Mouse (Mus musculus) ES-E14 (cell line): ENCODE measurements around the gene Spaca3. TPM values are rescaled to one million over a fixed set of nuclear protein-coding genes. Genes with fewer than 3 reads are reported as not detected.

Experiments
- DNase-seq: peaks from one replicate; pipeline ENCODE4 v3.0.0-alpha.2; 2013; ENCODE audit warnings: low read depth, low spot score
- H3K27ac ChIP-seq: 2 replicates; pipeline ENCODE4 v1.5.1; 2012; ENCODE audit warnings: low read depth, mild to moderate bottlenecking, low read length, moderate library complexity, mixed read lengths; ENCODE audit not compliant: poor library complexity, insufficient read depth, severe bottlenecking
- H3K36me3 ChIP-seq: 2 replicates; pipeline ENCODE4 v1.6.1; 2012; ENCODE audit warnings: mild to moderate bottlenecking, low read length, moderate library complexity, mixed read lengths; ENCODE audit not compliant: control insufficient read depth, poor library complexity, insufficient read depth, severe bottlenecking
- H3K4me1 ChIP-seq, 2 experiments: fragments of 150-350 bp in 1 of 2; sonication (generic) in 1 of 2; 2 replicates each; pipeline ENCODE4 v1.6.1; 2012; ENCODE audit warnings: low read length in 2 of 2, mild to moderate bottlenecking in 1 of 2, mixed read lengths in 1 of 2; ENCODE audit not compliant: control insufficient read depth in 2 of 2, insufficient read depth in 2 of 2, poor library complexity in 1 of 2
- H3K4me3 ChIP-seq, 2 experiments: fragments of 150-350 bp in 1 of 2; sonication (generic) in 1 of 2; 2 replicates each; pipeline ENCODE4 v1.5.1; 2012; ENCODE audit warnings: low read length in 2 of 2, low read depth in 1 of 2, mild to moderate bottlenecking in 1 of 2, mixed read lengths in 1 of 2; ENCODE audit not compliant: insufficient read depth in 1 of 2, poor library complexity in 1 of 2, severe bottlenecking in 1 of 2
- H3K9ac ChIP-seq: 2 replicates; pipeline ENCODE4 v1.6.1; 2012; ENCODE audit warnings: low read depth, mild to moderate bottlenecking, low read length, mixed read lengths; ENCODE audit not compliant: poor library complexity, insufficient read depth, severe bottlenecking
- H3K9me3 ChIP-seq: fragments of 150-350 bp; sonication (generic); 2 replicates; pipeline ENCODE4 v1.6.1; 2012; ENCODE audit warnings: low read depth, mild to moderate bottlenecking, low read length; ENCODE audit not compliant: control insufficient read depth, insufficient read depth
- CHD2 ChIP-seq: IDR thresholded peaks from 2 replicates; pipeline ENCODE4 v1.6.1; 2014; ENCODE audit warnings: mild to moderate bottlenecking, low read depth, low read length, inconsistent platforms
- HCFC1 ChIP-seq: IDR thresholded peaks from 2 replicates; pipeline ENCODE4 v1.6.1; 2012; ENCODE audit warnings: low read length, inconsistent platforms, borderline replicate concordance; ENCODE audit not compliant: insufficient read depth
- MAFK ChIP-seq: IDR thresholded peaks from 2 replicates; pipeline ENCODE4 v1.6.1; 2014; ENCODE audit warnings: mild to moderate bottlenecking, low read depth, low read length, inconsistent platforms; ENCODE audit not compliant: insufficient read depth
- ZC3H11A ChIP-seq: IDR thresholded peaks from 2 replicates; pipeline ENCODE4 v1.6.1; 2012; ENCODE audit warnings: low read depth, mild to moderate bottlenecking, inconsistent platforms, low read length, borderline replicate concordance
- ZNF384 ChIP-seq: IDR thresholded peaks from 2 replicates; pipeline ENCODE4 v1.6.1; 2012; ENCODE audit warnings: low read depth, low read length, inconsistent platforms
- in situ Hi-C, 2 experiments: fragments of 600-800 bp; cut with MboI; formaldehyde crosslinking; loops; one replicate each; pipeline ENCODE4 v1.15.1; 2025; ENCODE audit warnings: low sequenced_read_pairs in 2 of 2, inconsistent platforms in 1 of 2; ENCODE audit not compliant: unreplicated experiment in 2 of 2
- total RNA-seq: library from RNA; depleted of rRNA; stranded (reverse); fragments of 300-350 nt; gene quantifications from 2 replicates; pipeline ENCODE4 v1.2.3, GENCODE M21; 2012

The Spaca3 gene
- total RNA-seq, 1 experiment, result not detected

GRCm38 (mm10) chr11:80895853-80896252, 37.7 kb downstream of the Spaca3 start:
- H3K9ac ChIP-seq, result no peak overlapping the region
- no peak for DNase-seq
- H3K4me1 ChIP-seq, result peaks cover 0 to 9% of the 10 kb centered on the region in 2 experiments; a peak in 1 of 4 replicates
- no peaks in the 10 kb centered on the region for H3K9me3 ChIP-seq
- H3K4me3 ChIP-seq, result no peak overlapping the region
- H3K27ac ChIP-seq, result no peak overlapping the region
- no peaks in the 10 kb centered on the region for H3K36me3 ChIP-seq
- in situ Hi-C loops, result no loop called here
- TF ChIP-seq CHD2 (no peak), HCFC1 (no peak), ZNF384 (no peak), MAFK (no peak), ZC3H11A (no peak)

GRCm38 (mm10) chr11:80900555-80900954, 42.4 kb downstream of the Spaca3 start:
- Histone ChIP-seq H3K36me3 (no peaks in the 10 kb centered on the region), H3K4me3 (no peak overlapping the region), H3K4me1 (no peaks in the 10 kb centered on the region), H3K27ac (no peak overlapping the region), H3K9me3 (no peaks in the 10 kb centered on the region), H3K9ac (no peak overlapping the region)
- in situ Hi-C loops, result no loop called here
- TF ChIP-seq ZNF384, result no peak
- TF ChIP-seq CHD2, result no peak
- no peak for TF ChIP-seq MAFK
- no peak for TF ChIP-seq HCFC1
- no peak for DNase-seq

- Histone ChIP-seq H3K4me3 (no peak overlapping the region), H3K36me3 (no peaks in the 10 kb centered on the region), H3K4me1 (no peaks in the 10 kb centered on the region), H3K27ac (no peak overlapping the region), H3K9ac (no peak overlapping the region), H3K9me3 (no peaks in the 10 kb centered on the region)
- in situ Hi-C loops, result no loop called here
- no peak for TF ChIP-seq ZC3H11A
- TF ChIP-seq ZNF384, result no peak
- TF ChIP-seq CHD2, result no peak
- no peak for TF ChIP-seq HCFC1
- no peak for TF ChIP-seq MAFK
- DNase-seq, result no peak
These were observed 44.5 kb downstream of the Spaca3 start for GRCm38 (mm10) chr11:80902664-80903063.

- Histone ChIP-seq H3K27ac (no peak overlapping the region), H3K36me3 (no peaks in the 10 kb centered on the region), H3K9ac (no peak overlapping the region), H3K9me3 (no peaks in the 10 kb centered on the region), H3K4me3 (no peak overlapping the region), H3K4me1 (no peaks in the 10 kb centered on the region)
- DNase-seq, result no peak
- TF ChIP-seq ZNF384 (no peak), HCFC1 (no peak), ZC3H11A (no peak), MAFK (no peak), CHD2 (no peak)
- in situ Hi-C loops, result no loop called here
These were observed 45.3 kb downstream of the Spaca3 start for GRCm38 (mm10) chr11:80903426-80903825.

GRCm38 (mm10) chr11:80904559-80904958, 46.4 kb downstream of the Spaca3 start:
- no peak for DNase-seq
- H3K4me3 ChIP-seq, result no peak overlapping the region
- peak; percentile 60; the same call in 1 of the 2 replicates for TF ChIP-seq MAFK
- no peak for TF ChIP-seq ZNF384
- no peak for TF ChIP-seq HCFC1
- TF ChIP-seq ZC3H11A, result no peak
- no peak for TF ChIP-seq CHD2

More at GRCm38 (mm10) chr11:80904559-80904958, 46.4 kb downstream of the Spaca3 start:
- in situ Hi-C loops, result no loop called here
- Histone ChIP-seq H3K9me3 (no peaks in the 10 kb centered on the region), H3K4me1 (no peaks in the 10 kb centered on the region), H3K27ac (no peak overlapping the region), H3K36me3 (no peaks in the 10 kb centered on the region), H3K9ac (no peak overlapping the region)
